Mouse (Mus musculus) midbrain, embryonic 12.5 days (tissue): ENCODE measurements at regions not wholly inside any gene's neighbourhood (a gene's known extent, or its start where the extent isn't known, plus 50 kb on each side); places are given as distances from the start of the nearest gene placed in this dataset.
A peak's percentile ranks its signal among the peaks of the same experiment; 100 is the strongest.

Experiments used
- ATAC-seq: fragments of 200-750 bp; cut with Nextera tagmentation; 2 replicates; pipeline ENCODE4 v1.8.0; 2017; ENCODE audit warnings: low read depth, moderate TSS enrichment, moderate library complexity; ENCODE audit not compliant: low FRiP score
- H3K27ac ChIP-seq: fragments of 300-500 bp; sonication (generic); replicated peaks from 2 replicates; pipeline ENCODE4 v1.5.1; 2016; ENCODE audit warnings: mild to moderate bottlenecking
- H3K27me3 ChIP-seq: fragments of 300-500 bp; sonication (generic); 2 replicates; pipeline ENCODE4 v1.6.1; 2016; ENCODE audit warnings: mild to moderate bottlenecking
- H3K36me3 ChIP-seq: fragments of 300-500 bp; sonication (generic); 2 replicates; pipeline ENCODE4 v1.6.1; 2016
- H3K4me1 ChIP-seq: fragments of 300-500 bp; sonication (generic); 2 replicates; pipeline ENCODE4 v1.6.1; 2016
- H3K4me2 ChIP-seq: fragments of 300-500 bp; sonication (generic); replicated peaks from 2 replicates; pipeline ENCODE4 v1.6.1; 2016; ENCODE audit warnings: mild to moderate bottlenecking, moderate library complexity
- H3K4me3 ChIP-seq: fragments of 300-500 bp; sonication (generic); 2 replicates; pipeline ENCODE4 v1.5.1; 2016; ENCODE audit warnings: mild to moderate bottlenecking
- H3K9ac ChIP-seq: fragments of 300-500 bp; sonication (generic); replicated peaks from 2 replicates; pipeline ENCODE4 v1.6.1; 2016; ENCODE audit warnings: mild to moderate bottlenecking, moderate library complexity
- H3K9me3 ChIP-seq: fragments of 300-500 bp; sonication (generic); 2 replicates; pipeline ENCODE4 v1.6.1; 2016; ENCODE audit warnings: mild to moderate bottlenecking
- WGBS: fragments of 180-500 bp; shearing (Covaris S2); methylation state at CpG from one replicate; pipeline ENCODE4 v1.1.7; 2016; 5-methylcytosine and 5-hydroxymethylcytosine counted together

- Histone ChIP-seq H3K36me3 (no peaks in the 10 kb centered on the region), H3K27ac (no peak overlapping the region), H3K27me3 (no peaks in the 10 kb centered on the region), H3K4me1 (no peaks in the 10 kb centered on the region), H3K4me2 (no peak overlapping the region), H3K9me3 (no peaks in the 10 kb centered on the region), H3K9ac (no peak overlapping the region), H3K4me3 (no peak overlapping the region)
- no peak for ATAC-seq
- 82% methylated on average over 9 of the region's 9 CpGs for WGBS
These were observed 69.5 kb upstream of the Mycn start for GRCm38 (mm10) chr12:13011023-13011761.

- no peaks in the 10 kb centered on the region for H3K4me1 ChIP-seq
- no peak overlapping the region for H3K4me2 ChIP-seq
- H3K4me3 ChIP-seq: no peak overlapping the region
- no peaks in the 10 kb centered on the region for H3K36me3 ChIP-seq
- H3K27me3 ChIP-seq: no peaks in the 10 kb centered on the region
- 85% methylated on average over 3 of the region's 3 CpGs for WGBS
- no peak overlapping the region for H3K27ac ChIP-seq
- no peaks in the 10 kb centered on the region for H3K9me3 ChIP-seq
- H3K9ac ChIP-seq: no peak overlapping the region
- ATAC-seq: no peak
These were observed 68.7 kb upstream of the Mycn start for GRCm38 (mm10) chr12:13010405-13010804.

GRCm38 (mm10) chr12:13009470-13009869, 67.8 kb upstream of the Mycn start:
- no peaks in the 10 kb centered on the region for H3K9me3 ChIP-seq
- 33% methylated on average over 2 of the region's 2 CpGs for WGBS
- no peak overlapping the region for H3K9ac ChIP-seq
- ATAC-seq: no peak
- H3K27ac ChIP-seq: no peak overlapping the region
- H3K36me3 ChIP-seq: no peaks in the 10 kb centered on the region
- H3K4me3 ChIP-seq: no peak overlapping the region
- H3K4me1 ChIP-seq: no peaks in the 10 kb centered on the region
- H3K27me3 ChIP-seq: no peaks in the 10 kb centered on the region
- no peak overlapping the region for H3K4me2 ChIP-seq

GRCm38 (mm10) chr12:13002703-13003102, 61.0 kb upstream of the Mycn start:
- no peaks in the 10 kb centered on the region for H3K9me3 ChIP-seq
- no peak overlapping the region for H3K27ac ChIP-seq
- H3K9ac ChIP-seq: no peak overlapping the region
- ATAC-seq: no peak
- WGBS: 84% methylated on average over 3 of the region's 3 CpGs
- no peak overlapping the region for H3K4me3 ChIP-seq
- no peaks in the 10 kb centered on the region for H3K4me1 ChIP-seq
- no peak overlapping the region for H3K4me2 ChIP-seq
- H3K36me3 ChIP-seq: no peaks in the 10 kb centered on the region
- no peaks in the 10 kb centered on the region for H3K27me3 ChIP-seq

GRCm38 (mm10) chr12:13002069-13002590, 60.4 kb upstream of the Mycn start:
- WGBS: 91% methylated on average over 6 of the region's 6 CpGs
- Histone ChIP-seq H3K4me1 (no peaks in the 10 kb centered on the region), H3K27ac (no peak overlapping the region), H3K4me2 (no peak overlapping the region), H3K27me3 (no peaks in the 10 kb centered on the region), H3K9me3 (no peaks in the 10 kb centered on the region), H3K9ac (no peak overlapping the region), H3K4me3 (no peak overlapping the region), H3K36me3 (no peaks in the 10 kb centered on the region)
- ATAC-seq: no peak

- ATAC-seq: no peak
- no peak overlapping the region for H3K9ac ChIP-seq
- no peaks in the 10 kb centered on the region for H3K27me3 ChIP-seq
- no peaks in the 10 kb centered on the region for H3K36me3 ChIP-seq
- no peak overlapping the region for H3K27ac ChIP-seq
- H3K9me3 ChIP-seq: no peaks in the 10 kb centered on the region
- no peak overlapping the region for H3K4me2 ChIP-seq
- H3K4me1 ChIP-seq: peaks cover 25% of the 10 kb centered on the region
- 96% methylated on average over 9 of the region's 9 CpGs for WGBS
- H3K4me3 ChIP-seq: no peak overlapping the region
These were observed 54.3 kb upstream of the Mycn start for GRCm38 (mm10) chr12:12995974-12996361.

GRCm38 (mm10) chr12:12995061-12995973, 53.6 kb upstream of the Mycn start:
- Histone ChIP-seq H3K36me3 (no peaks in the 10 kb centered on the region), H3K27ac (no peak overlapping the region), H3K4me2 (no peak overlapping the region), H3K4me3 (no peak overlapping the region), H3K9ac (no peak overlapping the region), H3K4me1 (peaks cover 25% of the 10 kb centered on the region), H3K27me3 (no peaks in the 10 kb centered on the region), H3K9me3 (no peaks in the 10 kb centered on the region)
- peak; percentile 16; the same call in 1 of the 2 replicates for ATAC-seq
- 60% methylated on average over 21 of the region's 21 CpGs for WGBS

GRCm38 (mm10) chr12:12993894-12994714, 52.4 kb upstream of the Mycn start:
- Histone ChIP-seq H3K27ac (peak overlapping the region; percentile 26; the same call in 1 of the 2 replicates), H3K36me3 (no peaks in the 10 kb centered on the region), H3K4me1 (peaks cover 25% of the 10 kb centered on the region), H3K4me3 (no peak overlapping the region), H3K27me3 (no peaks in the 10 kb centered on the region), H3K9me3 (no peaks in the 10 kb centered on the region), H3K4me2 (no peak overlapping the region), H3K9ac (no peak overlapping the region)
- WGBS: 42% methylated on average over 8 of the region's 8 CpGs
- ATAC-seq: peak; percentile 49; the same call in 1 of the 2 replicates
